Mouse (Mus musculus): Measurements from ENCODE around the gene Gse1. TPM values are rescaled to one million over a fixed set of nuclear protein-coding genes. Genes with fewer than 3 reads are reported as not detected.
"Not testable (repeated sequence)": the region's sequence is repeated elsewhere in the genome, so short reads cannot be mapped to it uniquely, and the experiment has no call there.

The Gse1 gene
- polyA plus RNA-seq, 1 experiment from 2014 or later = 10.6 TPM

DNA sequence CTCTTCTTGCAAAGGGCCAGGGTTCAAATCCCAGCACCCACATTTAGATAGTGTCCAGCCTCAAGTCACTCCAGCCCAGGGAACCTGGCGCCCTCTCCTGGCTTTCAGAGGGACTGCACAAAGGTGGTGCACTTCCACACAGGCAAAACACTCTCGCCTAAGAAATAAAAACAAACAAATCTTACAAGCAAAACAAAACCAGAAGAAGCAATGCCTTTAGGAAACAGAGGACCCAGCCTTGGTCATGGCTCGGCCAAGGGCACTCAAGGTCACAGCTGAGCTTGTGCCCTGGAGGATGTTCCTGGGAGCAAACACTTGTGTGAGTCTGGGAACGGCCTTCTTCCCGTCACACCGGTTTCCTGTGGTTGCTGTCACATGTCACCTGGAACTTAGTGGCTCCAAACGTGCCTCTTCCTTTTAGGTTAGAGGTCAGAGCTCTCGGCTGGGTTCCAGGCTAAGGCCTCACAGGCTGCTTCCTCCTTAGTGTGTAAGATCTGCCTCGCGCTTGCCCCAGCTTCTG is 135.4 kb downstream of the Gse1 start:
- no peaks in the 10 kb centered on the region for H3K27me3 ChIP-seq
- no peak overlapping the region for H3K4me2 ChIP-seq (replicated peaks)
- no peaks in the 10 kb centered on the region for H3K9me3 ChIP-seq
- H3K4me3 ChIP-seq = no peak overlapping the region
- no peak overlapping the region; the same call in 1 of the 2 replicates for H3K9ac ChIP-seq
- no peak for ATAC-seq (ENCODE audit: insufficient number of reproducible peaks, insufficient read depth, low FRiP score, low TSS enrichment)
- 36% methylated on average over 10 of the region's 10 CpGs for WGBS
- peaks cover 36% of the 10 kb centered on the region for H3K4me1 ChIP-seq
- no peaks in the 10 kb centered on the region for H3K36me3 ChIP-seq
- H3K27ac ChIP-seq = no peak overlapping the region

DNA sequence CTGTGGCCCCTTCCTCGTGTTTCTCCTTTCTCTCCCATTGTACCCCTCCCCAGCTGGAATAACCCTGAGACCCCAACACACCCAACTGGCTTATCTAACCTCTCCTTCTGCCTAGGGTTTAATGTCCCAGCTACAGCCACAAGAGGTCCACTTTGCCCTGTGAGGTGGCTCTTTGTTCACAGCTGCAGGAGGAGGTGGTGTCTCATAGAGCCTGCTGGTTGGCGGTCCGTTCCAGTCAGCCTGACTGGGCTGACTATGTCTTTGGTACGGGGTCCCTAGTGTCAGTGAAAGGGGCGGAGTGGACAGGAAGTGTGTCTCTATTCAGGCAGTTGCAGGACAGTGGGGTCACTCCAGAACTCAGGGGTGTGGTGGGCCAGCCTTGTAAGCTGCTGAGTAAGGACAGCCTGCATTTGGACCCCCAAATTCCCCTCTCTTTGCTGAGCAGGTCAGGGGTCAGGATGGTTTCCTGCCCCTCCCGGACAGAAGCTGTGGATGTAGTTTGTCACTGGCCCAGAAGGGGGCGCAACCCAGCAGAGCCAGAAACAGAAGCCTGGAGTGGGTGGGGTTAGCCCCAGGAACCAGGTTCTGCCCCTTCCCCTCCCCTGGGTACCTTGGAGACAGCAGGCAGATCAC is 136.0 kb downstream of the Gse1 start:
- H3K4me3 ChIP-seq = no peak overlapping the region
- WGBS = 25% methylated on average over 7 of the region's 7 CpGs
- peaks cover 42% of the 10 kb centered on the region for H3K4me1 ChIP-seq
- H3K4me2 ChIP-seq (replicated peaks) = no peak overlapping the region
- no peaks in the 10 kb centered on the region for H3K36me3 ChIP-seq
- H3K9me3 ChIP-seq = no peaks in the 10 kb centered on the region
- no peak overlapping the region; the same call in 1 of the 2 replicates for H3K9ac ChIP-seq
- ATAC-seq (ENCODE audit: insufficient number of reproducible peaks, insufficient read depth, low FRiP score, low TSS enrichment) = no peak
- no peaks in the 10 kb centered on the region for H3K27me3 ChIP-seq
- H3K27ac ChIP-seq = no peak overlapping the region

DNA sequence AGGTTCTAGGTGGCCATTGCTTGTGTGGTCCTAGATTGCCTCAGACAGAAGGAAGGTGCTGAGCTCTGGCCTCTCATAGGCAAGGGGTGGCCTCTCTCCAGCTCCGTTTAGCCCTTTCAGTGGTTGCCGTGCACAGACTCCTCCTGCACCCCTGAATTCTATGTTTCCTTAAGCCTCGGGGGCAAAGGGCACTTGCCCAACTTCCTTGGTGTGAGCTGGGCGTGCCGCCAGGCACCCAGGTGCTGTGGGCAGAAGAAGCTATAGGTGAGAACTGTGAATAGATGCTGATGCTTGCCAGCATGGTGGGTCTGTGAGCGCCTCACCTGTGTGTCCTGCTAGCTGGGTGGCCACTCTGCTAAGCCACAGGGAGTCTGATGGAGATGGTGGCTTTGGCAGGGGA is 138.6 kb downstream of the Gse1 start:
- no peak overlapping the region for H3K27ac ChIP-seq
- no peak overlapping the region for H3K4me3 ChIP-seq
- H3K36me3 ChIP-seq = no peaks in the 10 kb centered on the region
- no peaks in the 10 kb centered on the region for H3K27me3 ChIP-seq
- no peak overlapping the region for H3K4me2 ChIP-seq (replicated peaks)
- no peak for ATAC-seq (ENCODE audit: insufficient number of reproducible peaks, insufficient read depth, low FRiP score, low TSS enrichment)
- H3K9ac ChIP-seq = no peak overlapping the region
- H3K9me3 ChIP-seq = no peaks in the 10 kb centered on the region
- peaks cover 42% of the 10 kb centered on the region for H3K4me1 ChIP-seq
- WGBS = 89% methylated on average over 6 of the region's 6 CpGs

DNA sequence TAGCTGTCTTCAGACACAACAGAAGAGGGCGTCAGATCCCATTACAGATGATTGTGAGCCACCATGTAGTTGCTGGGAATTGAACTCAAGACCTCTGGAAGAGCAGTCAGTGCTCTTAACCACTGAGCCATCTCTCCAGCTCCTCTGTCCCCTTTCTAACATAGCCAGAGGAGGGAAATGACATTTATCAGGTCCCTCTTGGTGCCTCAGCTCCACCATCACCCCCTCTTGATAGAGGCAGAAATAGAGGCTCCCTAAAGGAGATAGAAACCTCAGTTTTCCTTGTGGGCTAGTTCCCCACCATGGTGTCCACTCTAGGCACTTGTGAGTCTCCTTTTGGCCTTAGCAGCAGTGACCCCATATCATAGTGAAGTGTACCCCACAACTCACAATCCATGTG is 139.9 kb downstream of the Gse1 start:
- 65% methylated on average over 1 of the region's 1 CpGs for WGBS
- peaks cover 42% of the 10 kb centered on the region for H3K4me1 ChIP-seq
- H3K27me3 ChIP-seq; H3K36me3 ChIP-seq; ATAC-seq (ENCODE audit: insufficient number of reproducible peaks, insufficient read depth, low FRiP score, low TSS enrichment); H3K4me3 ChIP-seq; H3K4me2 ChIP-seq (replicated peaks); H3K9ac ChIP-seq; H3K9me3 ChIP-seq: not testable (repeated sequence)
- H3K27ac ChIP-seq = peak overlapping the region; percentile 68; the same call in 1 of the 2 replicates

DNA sequence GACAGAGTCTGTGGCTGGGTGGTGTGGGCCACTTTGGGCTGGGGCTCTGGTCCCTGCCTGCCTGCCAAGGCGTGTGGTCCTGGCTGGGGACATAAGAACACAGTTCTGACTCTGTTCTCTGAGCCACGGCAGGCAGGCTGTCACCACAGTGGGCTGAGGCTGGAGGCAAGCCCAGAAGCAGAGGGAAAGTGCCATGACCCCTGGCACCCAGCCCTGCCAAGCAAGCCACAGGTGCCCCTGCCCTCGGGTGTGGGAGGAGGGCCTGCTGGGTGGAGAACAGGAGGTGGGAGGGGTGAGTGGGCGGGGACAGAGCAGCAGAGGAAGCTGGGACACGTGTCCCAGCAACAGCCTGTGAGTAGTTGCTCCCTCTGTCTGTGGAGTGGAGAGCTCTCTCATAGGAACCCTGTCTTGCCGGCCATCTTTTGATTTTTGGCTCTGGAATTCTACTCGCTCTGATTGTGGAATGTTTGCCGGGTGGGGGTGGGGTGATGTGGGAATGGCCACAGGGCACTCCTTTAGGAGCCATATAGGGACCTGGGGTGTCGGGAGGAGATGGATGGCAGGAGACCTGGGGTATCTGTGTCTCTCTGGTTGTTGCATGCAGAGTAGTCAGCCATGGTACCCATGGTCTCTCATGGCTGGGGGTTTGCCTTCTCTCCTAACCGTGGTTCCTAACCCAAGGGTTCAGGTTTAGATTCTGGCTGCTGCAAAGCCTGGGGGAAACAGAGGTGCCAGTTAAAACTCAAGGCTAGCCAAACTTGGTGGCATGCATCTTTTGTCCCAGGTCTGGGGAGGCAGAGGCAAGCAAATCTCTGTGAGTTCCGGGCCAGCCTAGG is 140.8 kb downstream of the Gse1 start:
- WGBS = 26% methylated on average over 11 of the region's 11 CpGs
- Histone ChIP-seq H3K27ac (peak overlapping the region; percentile 68; the same call in 1 of the 2 replicates), H3K4me1 (peaks cover 39% of the 10 kb centered on the region), H3K9me3 (no peaks in the 10 kb centered on the region), H3K4me2 (replicated peaks) (no peak overlapping the region; the same call in 1 of the 2 replicates), H3K4me3 (no peak overlapping the region), H3K36me3 (no peaks in the 10 kb centered on the region), H3K27me3 (no peaks in the 10 kb centered on the region), H3K9ac (no peak overlapping the region)
- ATAC-seq (ENCODE audit: insufficient number of reproducible peaks, insufficient read depth, low FRiP score, low TSS enrichment) = peak; percentile 24

DNA sequence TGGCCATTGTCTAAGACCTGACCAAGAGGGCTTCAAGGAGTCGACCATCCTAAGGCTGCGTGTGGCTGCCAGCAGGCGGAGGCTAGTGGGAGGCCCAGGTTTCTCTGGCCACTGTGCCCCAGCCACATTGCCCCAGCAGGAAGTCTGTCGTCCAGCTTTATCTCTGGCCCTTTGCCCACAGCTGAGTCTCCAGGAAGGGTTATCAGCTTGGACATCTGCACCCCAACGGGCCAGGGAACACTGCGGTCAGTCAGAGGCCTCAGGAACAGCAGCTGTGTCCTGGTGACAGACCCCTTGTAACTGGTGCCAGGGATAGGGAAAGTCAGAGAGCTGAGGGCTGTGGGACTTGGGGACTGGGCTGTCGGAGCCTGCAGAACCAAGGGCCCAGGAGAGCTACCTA is 141.7 kb downstream of the Gse1 start:
- 68% methylated on average over 7 of the region's 7 CpGs for WGBS
- no peaks in the 10 kb centered on the region for H3K9me3 ChIP-seq
- H3K4me2 ChIP-seq (replicated peaks) = no peak overlapping the region
- H3K36me3 ChIP-seq = no peaks in the 10 kb centered on the region
- H3K9ac ChIP-seq = no peak overlapping the region
- peaks cover 40% of the 10 kb centered on the region for H3K4me1 ChIP-seq
- H3K27me3 ChIP-seq = no peaks in the 10 kb centered on the region
- no peak for ATAC-seq (ENCODE audit: insufficient number of reproducible peaks, insufficient read depth, low FRiP score, low TSS enrichment)
- H3K27ac ChIP-seq = peak overlapping the region; percentile 68; the same call in 1 of the 2 replicates
- H3K4me3 ChIP-seq = no peak overlapping the region

DNA sequence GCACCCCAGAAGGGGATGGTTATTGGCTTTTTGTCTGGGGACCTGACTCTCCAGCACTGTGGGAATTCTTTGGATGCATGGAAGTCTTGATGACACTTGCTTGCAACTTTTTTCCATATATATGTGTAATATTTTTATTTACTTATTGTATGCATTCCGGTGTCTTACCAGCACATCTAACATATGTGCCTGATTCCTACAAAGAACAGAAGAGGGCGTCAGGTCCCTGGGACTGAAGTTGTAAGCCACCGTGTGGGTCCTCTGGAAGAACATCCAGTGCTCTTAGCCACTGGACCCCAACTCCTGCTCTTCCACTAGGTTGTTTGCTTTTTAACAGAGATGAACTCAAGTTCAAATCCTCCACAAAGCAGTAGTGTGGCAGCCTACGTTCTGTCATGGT is 142.2 kb downstream of the Gse1 start:
- Histone ChIP-seq H3K27ac (0 out of 2 replicates have a peak overlapping the region, but pooled peaks have one; percentile 68), H3K4me1 (peaks cover 42% of the 10 kb centered on the region), H3K4me2 (replicated peaks) (no peak overlapping the region), H3K9me3 (no peaks in the 10 kb centered on the region), H3K9ac (no peak overlapping the region), H3K4me3 (no peak overlapping the region), H3K36me3 (no peaks in the 10 kb centered on the region), H3K27me3 (no peaks in the 10 kb centered on the region)
- no peak for ATAC-seq (ENCODE audit: insufficient number of reproducible peaks, insufficient read depth, low FRiP score, low TSS enrichment)
- WGBS = 67% methylated on average over 4 of the region's 4 CpGs

DNA sequence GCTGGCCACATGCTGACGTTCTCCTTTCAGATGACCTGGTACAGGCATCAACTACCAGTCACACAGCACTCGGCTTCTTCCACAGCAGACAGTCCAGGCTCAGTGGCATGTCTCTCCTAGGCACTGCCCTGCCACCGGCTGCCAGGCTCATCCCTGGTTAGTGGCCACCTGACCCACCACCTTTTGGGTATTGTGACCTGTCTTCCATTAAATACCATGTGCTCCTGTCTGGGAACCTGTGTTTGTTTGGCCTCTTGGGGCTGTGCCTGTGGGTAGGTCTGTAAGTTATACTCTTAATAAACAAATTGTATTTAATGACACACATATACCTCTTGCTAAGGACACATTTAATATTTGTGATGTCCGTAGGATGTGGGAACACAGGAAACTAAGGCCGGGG is 142.9 kb downstream of the Gse1 start:
- Histone ChIP-seq H3K4me1 (peaks cover 36% of the 10 kb centered on the region), H3K4me2 (replicated peaks) (no peak overlapping the region), H3K27ac (no peak overlapping the region)

DNA sequence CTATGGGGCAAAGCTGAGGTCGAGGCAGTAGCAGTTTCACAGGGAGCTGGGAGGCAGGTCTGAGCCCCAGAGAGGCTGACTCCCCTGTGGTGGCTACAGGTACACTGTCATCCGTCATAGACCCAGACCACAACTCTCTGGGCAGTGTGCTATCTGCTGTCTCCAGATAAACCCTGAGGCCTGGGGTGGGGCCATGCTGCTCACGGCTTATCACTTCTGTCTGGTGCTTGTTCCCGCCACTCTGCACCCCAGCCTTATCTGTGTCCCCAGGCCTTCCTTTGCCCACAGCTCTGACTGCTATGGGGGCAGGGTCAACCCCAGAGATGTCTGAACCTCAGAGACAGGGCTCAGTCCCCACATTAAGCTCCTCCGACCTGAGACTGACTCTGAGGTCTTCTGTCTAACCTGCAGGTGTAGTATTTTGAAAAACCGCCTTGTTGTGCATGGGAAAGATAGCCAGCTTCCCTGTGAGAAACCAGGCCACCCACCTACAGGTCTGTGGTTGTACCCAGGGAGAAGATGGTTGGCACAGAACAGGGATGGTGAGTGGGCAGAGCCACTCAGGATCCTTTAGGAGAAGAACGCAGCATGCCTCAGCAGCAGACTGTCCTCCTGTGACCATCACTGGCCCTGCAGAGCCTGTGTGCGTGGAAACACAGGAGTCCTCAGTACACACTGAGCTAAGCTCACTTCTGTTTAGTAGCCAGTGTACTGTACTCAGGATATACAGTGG is 143.6 kb downstream of the Gse1 start:
- WGBS = 66% methylated on average over 8 of the region's 8 CpGs
- Histone ChIP-seq H3K9me3 (no peaks in the 10 kb centered on the region), H3K9ac (no peak overlapping the region), H3K4me2 (replicated peaks) (no peak overlapping the region), H3K4me1 (peaks cover 40% of the 10 kb centered on the region), H3K27me3 (no peaks in the 10 kb centered on the region), H3K27ac (no peak overlapping the region), H3K36me3 (no peaks in the 10 kb centered on the region), H3K4me3 (no peak overlapping the region)
- no peak for ATAC-seq (ENCODE audit: insufficient number of reproducible peaks, insufficient read depth, low FRiP score, low TSS enrichment)

More for the DNA sequence above, 142.9 kb downstream of the Gse1 start:
- no peak overlapping the region for H3K9ac ChIP-seq
- no peaks in the 10 kb centered on the region for H3K27me3 ChIP-seq
- WGBS = 73% methylated on average over 5 of the region's 5 CpGs
- no peak for ATAC-seq (ENCODE audit: insufficient number of reproducible peaks, insufficient read depth, low FRiP score, low TSS enrichment)
- H3K9me3 ChIP-seq = no peaks in the 10 kb centered on the region
- no peak overlapping the region for H3K4me3 ChIP-seq
- no peaks in the 10 kb centered on the region for H3K36me3 ChIP-seq

DNA sequence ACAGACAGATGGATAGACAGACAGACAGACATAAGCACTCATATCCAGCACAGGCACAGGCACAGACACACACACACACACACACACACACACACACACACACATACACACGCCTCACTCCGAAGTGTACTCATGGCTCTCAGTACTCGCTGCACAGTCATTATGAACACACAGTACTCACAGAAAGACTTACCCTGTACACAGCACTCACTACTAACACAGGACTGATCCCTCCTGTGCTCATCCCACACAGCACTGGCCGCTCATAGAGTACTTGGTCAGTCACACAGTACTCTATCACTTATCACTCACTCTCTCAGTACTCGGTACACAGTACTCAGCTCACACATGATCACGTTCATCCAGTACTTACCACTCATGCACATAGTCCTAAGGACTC is 144.4 kb downstream of the Gse1 start:
- H3K27ac ChIP-seq = no peak overlapping the region
- H3K9ac ChIP-seq = no peak overlapping the region
- H3K36me3 ChIP-seq = no peaks in the 10 kb centered on the region
- no peak overlapping the region for H3K4me2 ChIP-seq (replicated peaks)
- H3K4me3 ChIP-seq = no peak overlapping the region
- no peaks in the 10 kb centered on the region for H3K9me3 ChIP-seq
- H3K4me1 ChIP-seq = peaks cover 48% of the 10 kb centered on the region
- no peak for ATAC-seq (ENCODE audit: insufficient number of reproducible peaks, insufficient read depth, low FRiP score, low TSS enrichment)
- WGBS = 95% methylated on average over 6 of the region's 6 CpGs
- H3K27me3 ChIP-seq = no peaks in the 10 kb centered on the region

DNA sequence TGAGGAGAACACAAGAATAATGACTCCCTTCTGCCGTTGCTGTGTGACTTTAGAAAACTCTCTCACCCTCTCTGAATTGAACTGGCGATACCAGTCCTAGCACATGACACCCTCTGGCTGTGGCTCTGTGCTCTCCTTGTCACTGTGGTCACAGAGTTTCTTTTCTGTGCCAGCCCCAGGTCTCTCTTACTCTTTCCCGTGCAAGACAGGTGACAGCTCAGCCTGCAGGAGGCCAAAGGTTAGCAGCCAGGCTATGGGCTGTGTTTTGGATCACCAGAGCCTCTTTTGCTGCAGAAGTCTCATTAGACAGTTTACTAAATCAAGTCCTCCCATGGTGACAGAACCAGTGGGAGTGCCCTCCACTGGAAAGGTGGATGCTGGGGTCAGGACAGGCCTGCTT is 145.4 kb downstream of the Gse1 start:
- WGBS = 74% methylated on average over 3 of the region's 3 CpGs
- ATAC-seq (ENCODE audit: insufficient number of reproducible peaks, insufficient read depth, low FRiP score, low TSS enrichment) = no peak
- H3K27me3 ChIP-seq = no peaks in the 10 kb centered on the region
- no peak overlapping the region for H3K4me2 ChIP-seq (replicated peaks)
- no peak overlapping the region for H3K4me3 ChIP-seq
- H3K27ac ChIP-seq = no peak overlapping the region
- H3K36me3 ChIP-seq = no peaks in the 10 kb centered on the region
- peaks cover 50% of the 10 kb centered on the region for H3K4me1 ChIP-seq
- no peak overlapping the region for H3K9ac ChIP-seq
- no peaks in the 10 kb centered on the region for H3K9me3 ChIP-seq
